Mouse (Mus musculus) G1E (cell line): ENCODE results near the gene Trib2. TPM values are rescaled to one million over a fixed set of nuclear protein-coding genes. Genes with fewer than 3 reads are reported as not detected.

Source experiments
- ATAC-seq: 2 replicates; pipeline ENCODE4 v1.8.0; 2016; ENCODE audit warnings: mild to moderate bottlenecking; ENCODE audit not compliant: insufficient number of reproducible peaks, poor library complexity, low FRiP score, severe bottlenecking; ENCODE audit errors: extremely low read depth
- DNase-seq: peaks from one replicate; pipeline ENCODE4 v3.0.0; 2012; ENCODE audit warnings: low spot score
- H3K27me3 ChIP-seq: 2 replicates; pipeline ENCODE4 v1.6.1; 2012; ENCODE audit warnings: mild to moderate bottlenecking, low read length, inconsistent platforms; ENCODE audit not compliant: insufficient read depth
- H3K36me3 ChIP-seq: replicated peaks from 2 replicates; pipeline ENCODE3; 2012; ENCODE audit warnings: mild to moderate bottlenecking, inconsistent platforms
- H3K4me1 ChIP-seq: 2 replicates; pipeline ENCODE4 v1.6.1; 2012; ENCODE audit warnings: low read depth, low read length, inconsistent platforms, mixed read lengths; ENCODE audit not compliant: insufficient read depth
- H3K4me3 ChIP-seq: 2 replicates; pipeline ENCODE4 v1.5.1; 2012; ENCODE audit warnings: low read depth, mild to moderate bottlenecking, inconsistent platforms, low read length, moderate library complexity, mixed read lengths
- H3K9me3 ChIP-seq: replicated peaks from 2 replicates; pipeline ENCODE4 v1.6.1; 2012; ENCODE audit warnings: inconsistent platforms
- CTCF ChIP-seq: IDR thresholded peaks from 2 replicates; pipeline ENCODE4 v1.5.1; 2012; ENCODE audit warnings: low read depth, low read length, inconsistent platforms, mixed read lengths
- GATA1 ChIP-seq: IDR thresholded peaks from 2 replicates; pipeline ENCODE4 v1.6.1; 2012; ENCODE audit warnings: borderline replicate concordance, low read length, inconsistent platforms, mixed read lengths
- GATA2 ChIP-seq: IDR thresholded peaks from 2 replicates; pipeline ENCODE4 v1.6.1; 2012; ENCODE audit warnings: low read depth, low read length, inconsistent platforms, borderline replicate concordance
- POLR2AphosphoS5 ChIP-seq: IDR thresholded peaks from 2 replicates; pipeline ENCODE4 v1.6.1; 2012; ENCODE audit warnings: low read depth, low read length, inconsistent platforms; ENCODE audit not compliant: insufficient replicate concordance
- TAL1 ChIP-seq: conservative IDR thresholded peaks from 2 replicates; pipeline ENCODE4 v1.6.1; 2012; ENCODE audit warnings: low read depth, low read length, inconsistent platforms, mixed read lengths
- polyA plus RNA-seq: library from polyadenylated mRNA; stranded (reverse); fragments of >175 nt; gene quantifications from 2 replicates; pipeline ENCODE4 v1.2.3, GENCODE M21; 2012
- total RNA-seq, 2 experiments: library from RNA; stranded (forward) in 1 of 2; stranded (reverse) in 1 of 2; fragments of 200-1000 nt in 1 of 2; fragments of >200 nt in 1 of 2; fragmentation: Nextera tagmentation in 1 of 2; gene quantifications; 2 replicates each; pipeline ENCODE4 v1.2.3; 2014 to 2017

Gene Trib2
- total and polyA plus RNA-seq, 3 experiments = 0.11 TPM; not detected in 2

- Histone ChIP-seq H3K27me3 (no peaks in the 10 kb centered on the region), H3K4me1 (no peaks in the 10 kb centered on the region), H3K9me3 (peaks cover 3% of the 10 kb centered on the region; the same call in 1 of the 2 replicates), H3K36me3 (no peaks in the 10 kb centered on the region), H3K4me3 (no peak overlapping the region)
- no peak for ATAC-seq
- DNase-seq = no peak
- no peak for TF ChIP-seq TAL1
- TF ChIP-seq CTCF = no peak
- no peak for TF ChIP-seq GATA1
- TF ChIP-seq POLR2AphosphoS5 = no peak
- no peak for TF ChIP-seq GATA2
These were observed 33.2 kb upstream of the Trib2 start for GRCm38 (mm10) chr12:15849861-15850294.

- ATAC-seq = no peak
- Histone ChIP-seq H3K27me3 (no peaks in the 10 kb centered on the region), H3K4me1 (no peaks in the 10 kb centered on the region), H3K9me3 (peaks cover 3% of the 10 kb centered on the region; the same call in 1 of the 2 replicates), H3K4me3 (no peak overlapping the region), H3K36me3 (no peaks in the 10 kb centered on the region)
- no peak for DNase-seq
- no peak for TF ChIP-seq CTCF
- TF ChIP-seq GATA2 = no peak
- no peak for TF ChIP-seq POLR2AphosphoS5
These were observed 31.7 kb upstream of the Trib2 start for GRCm38 (mm10) chr12:15848391-15848790.

GRCm38 (mm10) chr12:15844701-15845100, 28.0 kb upstream of the Trib2 start:
- no peak for TF ChIP-seq CTCF
- no peak for TF ChIP-seq POLR2AphosphoS5
- TF ChIP-seq GATA2 = no peak
- no peak for TF ChIP-seq GATA1
- TF ChIP-seq TAL1 = no peak
- no peaks in the 10 kb centered on the region for H3K9me3 ChIP-seq
- ATAC-seq = no peak

GRCm38 (mm10) chr12:15840864-15841557, 24.3 kb upstream of the Trib2 start:
- TF ChIP-seq TAL1 (no peak), CTCF (no peak), GATA1 (no peak), GATA2 (no peak), POLR2AphosphoS5 (no peak)
- DNase-seq (no peak), ATAC-seq (no peak)
- Histone ChIP-seq H3K4me3 (no peak overlapping the region), H3K27me3 (no peaks in the 10 kb centered on the region), H3K36me3 (no peaks in the 10 kb centered on the region), H3K4me1 (no peaks in the 10 kb centered on the region), H3K9me3 (no peaks in the 10 kb centered on the region)

More at GRCm38 (mm10) chr12:15844701-15845100, 28.0 kb upstream of the Trib2 start:
- DNase-seq = no peak
- H3K4me1 ChIP-seq = no peaks in the 10 kb centered on the region
- H3K4me3 ChIP-seq = no peak overlapping the region
- H3K27me3 ChIP-seq = no peaks in the 10 kb centered on the region
- no peaks in the 10 kb centered on the region for H3K36me3 ChIP-seq

- Histone ChIP-seq H3K9me3 (no peaks in the 10 kb centered on the region), H3K4me3 (no peak overlapping the region), H3K36me3 (no peaks in the 10 kb centered on the region), H3K4me1 (no peaks in the 10 kb centered on the region), H3K27me3 (no peaks in the 10 kb centered on the region)
- ATAC-seq (no peak), DNase-seq (no peak)
- no peak for TF ChIP-seq GATA2
- TF ChIP-seq TAL1 = no peak
- TF ChIP-seq GATA1 = no peak
- no peak for TF ChIP-seq CTCF
- TF ChIP-seq POLR2AphosphoS5 = no peak
These were observed 21.5 kb upstream of the Trib2 start for GRCm38 (mm10) chr12:15838201-15838600.

- Histone ChIP-seq H3K4me3 (no peak overlapping the region), H3K9me3 (0 out of 2 replicates have a peak, but pooled peaks cover 2% of the 10 kb centered on the region), H3K27me3 (no peaks in the 10 kb centered on the region), H3K36me3 (no peaks in the 10 kb centered on the region), H3K4me1 (no peaks in the 10 kb centered on the region)
- no peak for TF ChIP-seq GATA2
- no peak for TF ChIP-seq POLR2AphosphoS5
- TF ChIP-seq TAL1 = no peak
- TF ChIP-seq GATA1 = no peak
- TF ChIP-seq CTCF = no peak
- ATAC-seq (no peak), DNase-seq (no peak)
These were observed 20.8 kb upstream of the Trib2 start for GRCm38 (mm10) chr12:15837566-15837965.
